Mouse (Mus musculus) liver, embryonic 11.5 days (tissue): ENCODE measurements around the gene Igfals. TPM values are rescaled to one million over a fixed set of nuclear protein-coding genes. Genes with fewer than 3 reads are reported as not detected.

Experiments
- ATAC-seq: fragments of 200-750 bp; cut with Nextera tagmentation; replicated peaks from 2 replicates; pipeline ENCODE4 v1.8.0; 2017; ENCODE audit warnings: moderate number of reproducible peaks, mild to moderate bottlenecking, moderate TSS enrichment, moderate library complexity; ENCODE audit not compliant: low FRiP score
- DNase-seq: peaks from one replicate; pipeline ENCODE4 v3.0.0-alpha.2; 2017; ENCODE audit warnings: low spot score
- H3K27ac ChIP-seq: fragments of 300-500 bp; sonication (generic); 2 replicates; pipeline ENCODE4 v1.5.1; 2014; ENCODE audit warnings: mild to moderate bottlenecking, low read depth, low read length, control low read depth
- H3K27me3 ChIP-seq: fragments of 300-500 bp; sonication (generic); replicated peaks from 2 replicates; pipeline ENCODE4 v1.6.1; 2014; ENCODE audit warnings: low read length, mixed read lengths; ENCODE audit not compliant: control insufficient read depth, insufficient read depth
- H3K36me3 ChIP-seq: fragments of 300-500 bp; sonication (generic); 2 replicates; pipeline ENCODE4 v1.6.1; 2014; ENCODE audit warnings: mild to moderate bottlenecking, low read length, moderate library complexity, mixed read lengths; ENCODE audit not compliant: control insufficient read depth, insufficient read depth
- H3K4me1 ChIP-seq: fragments of 300-500 bp; sonication (generic); replicated peaks from 2 replicates; pipeline ENCODE4 v1.6.1; 2014; ENCODE audit warnings: low read length, mixed read lengths; ENCODE audit not compliant: control insufficient read depth, insufficient read depth
- H3K4me2 ChIP-seq: fragments of 300-500 bp; sonication (generic); 2 replicates; pipeline ENCODE4 v1.6.1; 2014; ENCODE audit warnings: mild to moderate bottlenecking, control low read depth, moderate library complexity
- H3K4me3 ChIP-seq: fragments of 300-500 bp; sonication (generic); 2 replicates; pipeline ENCODE4 v1.5.1; 2014; ENCODE audit warnings: low read depth, low read length, control low read depth
- H3K9ac ChIP-seq: fragments of 300-500 bp; sonication (generic); 2 replicates; pipeline ENCODE4 v1.6.1; 2014; ENCODE audit warnings: low read depth, low read length, control low read depth
- H3K9me3 ChIP-seq: fragments of 300-500 bp; sonication (generic); 2 replicates; pipeline ENCODE4 v1.6.1; 2016; ENCODE audit warnings: low read length, inconsistent platforms, mixed read lengths; ENCODE audit not compliant: control insufficient read depth
- WGBS: fragments of 180-500 bp; shearing (Covaris S2); extraction: QIAGEN DNeasy Blood & Tissue Kit; methylation state at CpG from one replicate; pipeline ENCODE4 v1.1.7; 2014; 5-methylcytosine and 5-hydroxymethylcytosine counted together
- polyA plus RNA-seq: library from polyadenylated mRNA; unstranded; fragments of >200 nt; fragmentation: Nextera tagmentation; extraction: Ambion mirVana; gene quantifications from 2 replicates; pipeline ENCODE4 v1.2.1, GENCODE M21; 2014

Gene Igfals
- polyA plus RNA-seq, 1 experiment from 2014 or later = 4.3 TPM

- under 1% methylated on average over 62 of the region's 62 CpGs for WGBS
Measured at GRCm38 (mm10) chr17:24894995-24895547, 29.3 kb downstream of the Igfals start, which contains the start of the genes Eme2 and Mrps34. Gene Eme2, minus strand, starts transcription at chr17:24895087. Gene Mrps34, plus strand, starts transcription at chr17:24895116.

GRCm38 (mm10) chr17:24895571-24896240, 29.9 kb downstream of the Igfals start:
- H3K27me3 ChIP-seq = no peaks in the 10 kb centered on the region
- H3K4me2 ChIP-seq = peak overlapping the region; percentile 99
- H3K9me3 ChIP-seq = no peaks in the 10 kb centered on the region
- H3K4me1 ChIP-seq = peaks cover 28% of the 10 kb centered on the region
- ATAC-seq (no peak), DNase-seq (no peak)
- peak overlapping the region; percentile 97 for H3K9ac ChIP-seq
- H3K4me3 ChIP-seq = peak overlapping the region; percentile 91
- WGBS = 9% methylated on average over 23 of the region's 23 CpGs
- peak overlapping the region; percentile 87 for H3K27ac ChIP-seq
- peaks cover 58% of the 10 kb centered on the region for H3K36me3 ChIP-seq

More at GRCm38 (mm10) chr17:24894995-24895547, 29.3 kb downstream of the Igfals start, which contains the start of the genes Eme2 and Mrps34:
- peak within 1 kb of the TSS; percentile 91 for H3K4me3 ChIP-seq
- peaks cover 28% of the 10 kb centered on the region for H3K4me1 ChIP-seq
- no peaks in the 10 kb centered on the region for H3K27me3 ChIP-seq
- peak; percentile 89 for DNase-seq
- H3K9me3 ChIP-seq = no peaks in the 10 kb centered on the region
- ATAC-seq = peak; percentile 65
- peaks cover 58% of the 10 kb centered on the region for H3K36me3 ChIP-seq
- H3K9ac ChIP-seq = peak within 1 kb of the TSS; percentile 97
- peak within 1 kb of the TSS; percentile 99 for H3K4me2 ChIP-seq
- peak within 1 kb of the TSS; percentile 87 for H3K27ac ChIP-seq

- Histone ChIP-seq H3K4me2 (peak within 1 kb of the TSS; percentile 99), H3K27me3 (no peaks in the 10 kb centered on the region), H3K9ac (peak within 1 kb of the TSS; percentile 97), H3K36me3 (peaks cover 60% of the 10 kb centered on the region), H3K27ac (peak within 1 kb of the TSS; percentile 87), H3K9me3 (no peaks in the 10 kb centered on the region), H3K4me1 (peaks cover 28% of the 10 kb centered on the region), H3K4me3 (peak within 1 kb of the TSS; percentile 91)
- WGBS = 2% methylated on average over 50 of the region's 50 CpGs
- ATAC-seq = peak; percentile 77
- DNase-seq = peak; percentile 87
Measured at GRCm38 (mm10) chr17:24896241-24896992, 30.6 kb downstream of the Igfals start, which contains the start of gene Nme3. Gene Nme3, plus strand, starts transcription at chr17:24896500.

- Histone ChIP-seq H3K9ac (peak overlapping the region; percentile 97), H3K9me3 (no peaks in the 10 kb centered on the region), H3K4me3 (peak overlapping the region; percentile 91), H3K36me3 (peaks cover 63% of the 10 kb centered on the region), H3K4me2 (peak overlapping the region; percentile 99), H3K27me3 (no peaks in the 10 kb centered on the region), H3K4me1 (peaks cover 29% of the 10 kb centered on the region), H3K27ac (peak overlapping the region; percentile 77)
- 44% methylated on average over 11 of the region's 11 CpGs for WGBS
- no peak for DNase-seq
- no peak for ATAC-seq
Measured at GRCm38 (mm10) chr17:24896993-24897269, 31.1 kb downstream of the Igfals start.

- H3K9ac ChIP-seq = peak overlapping the region; percentile 97
- peaks cover 35% of the 10 kb centered on the region for H3K4me1 ChIP-seq
- H3K27me3 ChIP-seq = no peaks in the 10 kb centered on the region
- peaks cover 59% of the 10 kb centered on the region for H3K36me3 ChIP-seq
- no peak for ATAC-seq
- no peak for DNase-seq
- peak overlapping the region; percentile 99 for H3K4me2 ChIP-seq
- 0 out of 2 replicates have a peak overlapping the region, but pooled peaks have one; percentile 77 for H3K27ac ChIP-seq
- WGBS = 77% methylated on average over 4 of the region's 4 CpGs
- peak overlapping the region; percentile 91 for H3K4me3 ChIP-seq
- no peaks in the 10 kb centered on the region for H3K9me3 ChIP-seq
Measured at GRCm38 (mm10) chr17:24897600-24897999, 31.8 kb downstream of the Igfals start.

GRCm38 (mm10) chr17:24898041-24898854, 32.5 kb downstream of the Igfals start:
- Histone ChIP-seq H3K4me1 (peaks cover 39% of the 10 kb centered on the region), H3K9me3 (no peaks in the 10 kb centered on the region), H3K27me3 (no peaks in the 10 kb centered on the region), H3K4me2 (peak overlapping the region; percentile 99), H3K4me3 (peak overlapping the region; percentile 91; the same call in 1 of the 2 replicates), H3K9ac (peak overlapping the region; percentile 97), H3K27ac (peak overlapping the region; percentile 38; the same call in 1 of the 2 replicates), H3K36me3 (peaks cover 60% of the 10 kb centered on the region)
- DNase-seq (no peak), ATAC-seq (no peak)
- 83% methylated on average over 4 of the region's 4 CpGs for WGBS

GRCm38 (mm10) chr17:24899153-24899552, 33.4 kb downstream of the Igfals start:
- no peak overlapping the region for H3K27ac ChIP-seq
- 0 out of 2 replicates have a peak overlapping the region, but pooled peaks have one; percentile 8 for H3K4me3 ChIP-seq
- no peak overlapping the region; the same call in 1 of the 2 replicates for H3K9ac ChIP-seq
- no peak for ATAC-seq
- DNase-seq = no peak
- H3K4me1 ChIP-seq = peaks cover 37% of the 10 kb centered on the region
- peaks cover 67% of the 10 kb centered on the region for H3K36me3 ChIP-seq
- no peaks in the 10 kb centered on the region for H3K27me3 ChIP-seq
- WGBS = 84% methylated on average over 5 of the region's 5 CpGs
- H3K9me3 ChIP-seq = no peaks in the 10 kb centered on the region
- no peak overlapping the region for H3K4me2 ChIP-seq

GRCm38 (mm10) chr17:24900014-24900413, 34.2 kb downstream of the Igfals start:
- peaks cover 37% of the 10 kb centered on the region for H3K4me1 ChIP-seq
- WGBS = 92% methylated on average over 6 of the region's 6 CpGs
- no peak overlapping the region for H3K4me2 ChIP-seq

More at GRCm38 (mm10) chr17:24900014-24900413, 34.2 kb downstream of the Igfals start:
- DNase-seq (no peak), ATAC-seq (no peak)
- H3K9me3 ChIP-seq = no peaks in the 10 kb centered on the region
- peaks cover 74% of the 10 kb centered on the region for H3K36me3 ChIP-seq
- H3K9ac ChIP-seq = no peak overlapping the region
- no peak overlapping the region for H3K27ac ChIP-seq
- H3K4me3 ChIP-seq = no peak overlapping the region
- no peaks in the 10 kb centered on the region for H3K27me3 ChIP-seq
